Mouse (Mus musculus) kidney, postnatal 25 days (tissue): Measurements from ENCODE around the gene Ryr3.

Experiments used
- DNase-seq, 2 experiments: peaks; one replicate each; pipeline ENCODE4 v3.0.0; 2021; ENCODE audit warnings: mixed read lengths in 2 of 2

Ryr3 gene

GRCm38 (mm10) chr2:113216746-113217461, at the start of gene Ryr3:
Gene Ryr3, minus strand, starts transcription at chr2:113217096.
- DNase-seq, result no peak

DNA sequence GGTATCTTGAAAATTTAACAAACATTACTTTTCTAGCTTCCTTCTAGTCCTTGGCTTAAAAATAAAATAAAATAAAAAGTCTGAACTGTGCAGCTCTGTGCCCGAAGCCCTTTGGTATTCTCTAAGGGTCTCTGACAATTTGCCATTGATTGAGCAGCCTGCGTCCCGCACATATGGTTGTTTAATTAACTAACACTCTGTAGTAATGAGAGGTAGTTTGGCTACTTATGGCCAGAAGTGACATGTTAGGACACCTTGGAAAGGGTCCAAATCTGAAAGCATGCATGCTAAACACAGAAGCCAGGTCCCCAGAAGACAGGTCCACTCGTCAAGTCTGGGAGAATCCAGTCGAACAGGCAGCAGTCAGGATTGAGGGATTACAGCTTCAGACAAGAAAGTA, 22.0 kb upstream of the Ryr3 start:
- no peak for DNase-seq

DNA sequence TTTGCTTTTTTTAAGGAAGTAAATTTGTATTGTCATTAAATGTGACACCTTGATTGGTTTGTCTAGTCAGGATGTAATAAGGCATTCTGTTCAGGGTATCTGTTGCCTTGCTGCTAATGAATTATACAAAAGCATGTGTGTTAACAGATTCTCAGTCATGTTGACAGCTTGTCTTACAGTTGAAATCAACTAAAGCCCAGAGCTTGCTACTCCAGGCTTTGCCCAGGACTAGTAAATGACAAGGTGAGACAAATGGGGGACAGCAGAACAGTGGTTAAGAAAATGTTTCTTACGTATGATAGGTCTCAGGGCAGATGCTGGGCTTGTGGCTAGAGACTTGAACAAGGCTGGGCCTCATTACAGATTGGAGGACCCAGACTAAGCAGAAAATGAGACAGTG, 20.1 kb upstream of the Ryr3 start:
- no peak for DNase-seq

GRCm38 (mm10) chr2:113234559-113234958, 17.7 kb upstream of the Ryr3 start:
- DNase-seq, result peak in 1 of 2 experiments; percentile 43

DNA sequence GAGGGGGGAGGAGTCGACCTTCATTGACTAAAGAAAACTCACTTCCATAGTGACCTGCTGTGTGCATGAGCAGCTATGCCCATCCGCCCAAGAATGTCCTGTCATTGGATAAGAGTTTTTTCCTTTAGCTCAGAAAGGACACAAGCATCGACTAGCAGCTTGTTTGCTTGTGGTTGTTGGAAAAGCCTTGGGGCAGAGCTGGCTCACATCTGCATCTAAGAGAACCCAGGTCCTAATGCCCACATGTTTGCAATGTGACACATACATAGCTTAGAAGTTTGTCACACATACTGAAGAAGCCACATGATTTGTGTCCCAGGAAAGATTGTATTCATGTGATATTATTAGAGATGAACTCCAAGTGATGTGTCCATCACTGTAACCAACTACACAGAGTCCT, 16.5 kb upstream of the Ryr3 start:
- DNase-seq, result no peak

- no peak for DNase-seq
These were observed 671 bp downstream of the Ryr3 start for GRCm38 (mm10) chr2:113216105-113216745.

GRCm38 (mm10) chr2:113210023-113210422, 6.9 kb downstream of the Ryr3 start:
- DNase-seq, result no peak

- no peak for DNase-seq
These were observed 7.6 kb downstream of the Ryr3 start for GRCm38 (mm10) chr2:113209263-113209662.

DNA sequence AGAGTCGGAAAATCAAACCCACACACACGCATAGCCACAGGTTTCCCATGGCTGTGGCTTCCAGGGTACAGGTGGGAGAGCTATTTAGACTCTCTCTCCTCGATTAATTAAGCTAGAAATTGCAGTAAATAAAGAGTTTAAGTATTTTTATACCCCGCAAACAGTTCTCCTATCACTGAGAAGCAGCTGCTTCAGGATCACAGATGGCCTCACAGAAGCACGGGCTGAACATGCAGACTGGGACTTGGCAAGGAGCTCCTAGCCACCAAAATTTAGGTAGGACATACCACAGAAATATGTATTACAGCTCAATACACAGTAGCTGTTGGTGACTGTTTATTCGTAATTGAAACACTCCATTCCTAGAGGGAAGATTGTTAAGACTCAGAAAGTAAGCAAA, 14.0 kb downstream of the Ryr3 start:
- DNase-seq, result no peak

GRCm38 (mm10) chr2:113199030-113199679, 17.7 kb downstream of the Ryr3 start:
- no peak for DNase-seq

- DNase-seq, result no peak
These were observed 29.7 kb downstream of the Ryr3 start for GRCm38 (mm10) chr2:113187158-113187557.

- DNase-seq, result no peak
These were observed 35.2 kb downstream of the Ryr3 start for GRCm38 (mm10) chr2:113181701-113182100.

- DNase-seq, result no peak
These were observed 38.8 kb downstream of the Ryr3 start for GRCm38 (mm10) chr2:113178047-113178446.

DNA sequence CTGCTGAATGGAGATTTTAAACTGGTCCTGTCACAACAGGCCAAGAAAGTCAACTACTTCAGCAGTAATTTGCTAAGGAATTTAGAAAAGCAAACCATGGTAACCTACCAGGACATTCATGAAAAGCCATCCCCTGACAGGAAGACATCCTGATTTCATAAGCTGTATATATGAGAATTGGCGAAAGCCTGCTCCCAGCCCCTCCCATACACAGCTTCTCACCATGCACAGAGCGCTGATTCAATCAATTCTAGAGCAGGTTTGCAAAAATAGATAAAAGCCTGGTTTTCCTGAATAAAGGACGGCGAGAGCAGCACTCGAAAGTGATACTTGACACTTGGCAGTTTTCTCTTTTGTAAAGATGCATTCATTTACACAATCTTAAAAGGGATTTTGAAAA, 40.6 kb downstream of the Ryr3 start:
- DNase-seq, result no peak

DNA sequence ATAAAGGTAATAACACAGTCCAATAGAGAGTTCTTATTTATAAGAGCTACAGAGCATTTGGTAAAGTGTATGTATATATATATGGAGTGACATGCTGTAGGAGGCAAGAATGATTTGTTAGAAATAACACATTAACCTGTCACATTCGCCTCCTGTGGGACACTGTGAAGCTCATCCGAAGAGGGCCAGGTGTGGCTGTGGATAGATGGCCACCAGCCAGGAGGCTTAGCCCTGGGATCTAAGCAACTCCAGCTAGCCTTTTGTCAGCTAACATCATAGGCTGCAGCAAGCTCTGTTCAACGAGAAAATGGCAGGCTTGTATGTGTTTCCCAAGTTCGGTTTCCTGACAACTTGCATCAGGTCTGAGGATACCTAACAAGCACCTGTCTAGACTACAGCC, 48.8 kb downstream of the Ryr3 start:
- DNase-seq, result no peak

GRCm38 (mm10) chr2:113161494-113161893, 55.4 kb downstream of the Ryr3 start:
- no peak for DNase-seq

DNA sequence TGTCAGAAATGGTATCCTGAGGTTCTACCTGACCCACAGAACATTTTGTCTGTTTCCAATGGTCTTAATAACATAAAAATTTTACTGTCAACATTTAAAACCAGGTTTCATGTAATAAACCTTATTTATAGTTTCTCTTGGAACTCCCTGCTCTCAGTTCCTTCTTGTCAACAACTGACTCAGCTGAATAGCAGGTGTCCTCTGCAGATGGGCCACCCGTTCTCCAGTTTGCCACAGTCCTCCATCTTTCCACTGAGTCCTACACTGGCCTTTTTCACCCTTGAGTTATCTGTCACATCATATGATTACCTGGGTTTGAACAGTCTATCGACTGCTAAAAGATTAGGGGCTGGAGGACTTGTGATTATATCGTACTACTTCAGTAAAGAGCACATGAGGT, 79.1 kb downstream of the Ryr3 start:
- no peak for DNase-seq

DNA sequence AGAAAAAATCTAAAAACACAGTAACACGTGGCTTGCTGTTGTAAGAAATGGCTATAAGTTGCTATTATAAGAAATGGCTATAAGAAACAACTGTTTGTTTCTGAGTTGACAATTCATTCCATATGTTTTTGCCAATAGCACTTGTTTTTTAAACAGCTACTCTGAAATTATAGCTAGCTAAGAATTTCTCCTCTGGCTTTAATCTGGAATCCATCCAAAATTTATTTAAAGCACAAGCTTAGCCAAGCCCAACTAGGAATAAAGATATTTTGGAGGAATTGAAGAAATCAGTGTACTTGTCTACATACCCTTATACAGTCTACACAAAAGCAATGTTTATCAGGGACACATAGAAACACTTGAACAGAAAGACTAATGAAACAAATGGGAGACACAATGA, 93.4 kb downstream of the Ryr3 start:
- no peak for DNase-seq

- no peak for DNase-seq
These were observed 97.8 kb downstream of the Ryr3 start for GRCm38 (mm10) chr2:113119080-113119479.

DNA sequence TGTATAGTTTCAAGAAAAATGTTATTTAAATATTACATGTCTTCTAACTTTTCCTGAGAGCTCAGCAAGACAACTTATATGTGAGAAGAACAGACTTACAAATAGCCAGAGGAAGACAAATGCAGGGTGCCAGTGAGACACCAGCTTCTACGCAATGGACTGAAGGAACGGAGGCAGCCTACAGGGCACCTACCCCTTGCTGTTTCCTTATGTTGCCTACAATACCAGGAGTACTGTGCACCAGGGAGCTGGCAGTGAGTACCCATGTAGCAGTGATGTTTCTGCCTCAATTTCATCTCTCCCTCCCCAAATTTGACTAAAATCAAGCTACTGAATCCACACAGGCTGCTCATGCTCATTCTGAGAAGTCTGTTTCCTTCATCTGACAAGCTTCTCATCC, 100.1 kb downstream of the Ryr3 start:
- DNase-seq, result no peak

- DNase-seq, result no peak
These were observed 101.0 kb downstream of the Ryr3 start for GRCm38 (mm10) chr2:113115897-113116283.

- no peak for DNase-seq
These were observed 101.5 kb downstream of the Ryr3 start for GRCm38 (mm10) chr2:113115248-113115896.

- DNase-seq, result no peak
These were observed 112.3 kb downstream of the Ryr3 start for GRCm38 (mm10) chr2:113104609-113105008.

DNA sequence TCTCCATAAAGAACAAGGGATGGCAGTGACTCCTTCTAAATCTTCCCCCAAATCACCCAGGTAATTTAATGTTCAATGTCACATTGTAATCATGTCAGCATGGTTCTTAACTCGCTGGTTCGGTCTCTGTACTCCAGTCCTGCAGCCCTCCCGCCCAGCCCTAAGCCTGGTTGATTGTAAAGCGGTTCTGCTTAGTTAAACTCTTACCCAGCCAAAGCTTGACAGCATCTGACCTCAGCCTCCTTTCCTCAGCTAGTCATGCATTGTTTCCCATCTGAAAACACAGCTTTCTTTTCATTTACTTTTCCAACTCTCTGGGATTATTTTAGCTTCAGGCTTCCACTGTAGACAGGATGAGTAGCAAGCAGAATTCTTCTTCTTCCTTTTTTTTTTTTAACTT, 121.7 kb downstream of the Ryr3 start:
- DNase-seq, result no peak
